Mouse (Mus musculus): ENCODE measurements around the gene Sh3glb2. TPM values are rescaled to one million over a fixed set of nuclear protein-coding genes. Genes with fewer than 3 reads are reported as not detected.
A peak's percentile ranks its signal among the peaks of the same experiment; 100 is the strongest.

Gene Sh3glb2
- polyA plus RNA-seq (2012; rRNA removed), result 304 and 410 TPM in 2 replicates

- TF ChIP-seq POLR2A (IDR thresholded peaks at IDR 0.05; ENCODE audit: borderline replicate concordance, extremely low read depth, insufficient read depth, insufficient read length, poor library complexity, severe bottlenecking) (0 out of 2 replicates have a peak, but pooled peaks have one; percentile 60), CTCF (IDR thresholded peaks at IDR 0.05; ENCODE audit: borderline replicate concordance, extremely low read depth, insufficient read depth, insufficient read length) (peak; percentile 59; the same call in 1 of the 2 replicates)
- DNase-seq (ENCODE audit: low read depth), result peak; percentile 90
These were observed at the start of gene Sh3glb2 for GRCm38 (mm10) chr2:30358533-30359531. Gene Sh3glb2 (minus strand): TSS chr2:30359337.

GRCm38 (mm10) chr2:30408452-30409100, 49.4 kb upstream of the Sh3glb2 start:
- TF ChIP-seq CTCF (IDR thresholded peaks at IDR 0.05; ENCODE audit: borderline replicate concordance, extremely low read depth, insufficient read depth, insufficient read length), result no peak
- no peak for DNase-seq (ENCODE audit: low read depth)

- TF ChIP-seq POLR2A (IDR thresholded peaks at IDR 0.05; ENCODE audit: borderline replicate concordance, extremely low read depth, insufficient read depth, insufficient read length, poor library complexity, severe bottlenecking), result no peak
- no peak for TF ChIP-seq CTCF (IDR thresholded peaks at IDR 0.05; ENCODE audit: borderline replicate concordance, extremely low read depth, insufficient read depth, insufficient read length)
- no peak for DNase-seq (ENCODE audit: low read depth)
These were observed 48.6 kb upstream of the Sh3glb2 start for GRCm38 (mm10) chr2:30407778-30408177.

GRCm38 (mm10) chr2:30407221-30407620, 48.1 kb upstream of the Sh3glb2 start:
- TF ChIP-seq POLR2A (IDR thresholded peaks at IDR 0.05; ENCODE audit: borderline replicate concordance, extremely low read depth, insufficient read depth, insufficient read length, poor library complexity, severe bottlenecking) (no peak), CTCF (IDR thresholded peaks at IDR 0.05; ENCODE audit: borderline replicate concordance, extremely low read depth, insufficient read depth, insufficient read length) (no peak)
- no peak for DNase-seq (ENCODE audit: low read depth)

- TF ChIP-seq POLR2A (IDR thresholded peaks at IDR 0.05; ENCODE audit: borderline replicate concordance, extremely low read depth, insufficient read depth, insufficient read length, poor library complexity, severe bottlenecking) (no peak), CTCF (IDR thresholded peaks at IDR 0.05; ENCODE audit: borderline replicate concordance, extremely low read depth, insufficient read depth, insufficient read length) (no peak)
- DNase-seq (ENCODE audit: low read depth), result no peak
These were observed 44.7 kb upstream of the Sh3glb2 start for GRCm38 (mm10) chr2:30403870-30404269.

GRCm38 (mm10) chr2:30402843-30403242, 43.7 kb upstream of the Sh3glb2 start:
- TF ChIP-seq POLR2A (IDR thresholded peaks at IDR 0.05; ENCODE audit: borderline replicate concordance, extremely low read depth, insufficient read depth, insufficient read length, poor library complexity, severe bottlenecking) (no peak), CTCF (IDR thresholded peaks at IDR 0.05; ENCODE audit: borderline replicate concordance, extremely low read depth, insufficient read depth, insufficient read length) (no peak)
- DNase-seq (ENCODE audit: low read depth), result no peak

GRCm38 (mm10) chr2:30402351-30402826, 43.3 kb upstream of the Sh3glb2 start:
- no peak for DNase-seq (ENCODE audit: low read depth)
- TF ChIP-seq POLR2A (IDR thresholded peaks at IDR 0.05; ENCODE audit: borderline replicate concordance, extremely low read depth, insufficient read depth, insufficient read length, poor library complexity, severe bottlenecking), result no peak
- no peak for TF ChIP-seq CTCF (IDR thresholded peaks at IDR 0.05; ENCODE audit: borderline replicate concordance, extremely low read depth, insufficient read depth, insufficient read length)

GRCm38 (mm10) chr2:30401581-30401980, 42.4 kb upstream of the Sh3glb2 start:
- TF ChIP-seq POLR2A (IDR thresholded peaks at IDR 0.05; ENCODE audit: borderline replicate concordance, extremely low read depth, insufficient read depth, insufficient read length, poor library complexity, severe bottlenecking) (no peak), CTCF (IDR thresholded peaks at IDR 0.05; ENCODE audit: borderline replicate concordance, extremely low read depth, insufficient read depth, insufficient read length) (no peak)
- peak; percentile 11 for DNase-seq (ENCODE audit: low read depth)

GRCm38 (mm10) chr2:30399191-30400171, 40.3 kb upstream of the Sh3glb2 start:
- TF ChIP-seq CTCF (IDR thresholded peaks at IDR 0.05; ENCODE audit: borderline replicate concordance, extremely low read depth, insufficient read depth, insufficient read length) (no peak), POLR2A (IDR thresholded peaks at IDR 0.05; ENCODE audit: borderline replicate concordance, extremely low read depth, insufficient read depth, insufficient read length, poor library complexity, severe bottlenecking) (no peak)
- peak; percentile 84 for DNase-seq (ENCODE audit: low read depth)

GRCm38 (mm10) chr2:30397986-30398512, 38.9 kb upstream of the Sh3glb2 start:
- peak; percentile 11 for DNase-seq (ENCODE audit: low read depth)

More at GRCm38 (mm10) chr2:30397986-30398512, 38.9 kb upstream of the Sh3glb2 start:
- TF ChIP-seq POLR2A (IDR thresholded peaks at IDR 0.05; ENCODE audit: borderline replicate concordance, extremely low read depth, insufficient read depth, insufficient read length, poor library complexity, severe bottlenecking) (no peak), CTCF (IDR thresholded peaks at IDR 0.05; ENCODE audit: borderline replicate concordance, extremely low read depth, insufficient read depth, insufficient read length) (no peak)

Data from brain, embryonic 14.5 days (tissue).